Mouse (Mus musculus): ENCODE results near the gene Oaz2. TPM values are rescaled to one million over a fixed set of nuclear protein-coding genes. Genes with fewer than 3 reads are reported as not detected.

The Oaz2 gene
- 97.5 and 99.6 TPM in 2 replicates for polyA plus RNA-seq (2012; rRNA removed)

- DNase-seq (ENCODE audit: low read depth): no peak
Observed at GRCm38 (mm10) chr9:65667701-65668100, at the start of gene Oaz2. TSS of gene Oaz2 (plus strand) at chr9:65668001.

- DNase-seq (ENCODE audit: low read depth): no peak
Observed at GRCm38 (mm10) chr9:65619311-65619710, 48.5 kb upstream of the Oaz2 start.

GRCm38 (mm10) chr9:65621196-65621595 is 46.6 kb upstream of the Oaz2 start:
- DNase-seq (ENCODE audit: low read depth): no peak

GRCm38 (mm10) chr9:65621666-65622065 is 46.1 kb upstream of the Oaz2 start:
- no peak for DNase-seq (ENCODE audit: low read depth)

- DNase-seq (ENCODE audit: low read depth): no peak
Observed at GRCm38 (mm10) chr9:65622826-65623225, 45.0 kb upstream of the Oaz2 start.

GRCm38 (mm10) chr9:65624266-65624665 is 43.5 kb upstream of the Oaz2 start:
- DNase-seq (ENCODE audit: low read depth): no peak

GRCm38 (mm10) chr9:65629025-65629766 is 38.6 kb upstream of the Oaz2 start, which contains the start of gene Rbpms2:
TSS of gene Rbpms2 (plus strand) at chr9:65629648.
- DNase-seq (ENCODE audit: low read depth): no peak

- DNase-seq (ENCODE audit: low read depth): no peak
Observed at GRCm38 (mm10) chr9:65629767-65630630, 37.8 kb upstream of the Oaz2 start.

GRCm38 (mm10) chr9:65630631-65631353 is 37.0 kb upstream of the Oaz2 start:
- no peak for DNase-seq (ENCODE audit: low read depth)

- no peak for DNase-seq (ENCODE audit: low read depth)
Observed at GRCm38 (mm10) chr9:65631354-65632021, 36.3 kb upstream of the Oaz2 start.

- no peak for DNase-seq (ENCODE audit: low read depth)
Observed at GRCm38 (mm10) chr9:65635766-65636165, 32.0 kb upstream of the Oaz2 start.

- no peak for DNase-seq (ENCODE audit: low read depth)
Observed at GRCm38 (mm10) chr9:65636926-65637325, 30.9 kb upstream of the Oaz2 start.

GRCm38 (mm10) chr9:65639065-65639464 is 28.7 kb upstream of the Oaz2 start:
- no peak for DNase-seq (ENCODE audit: low read depth)

GRCm38 (mm10) chr9:65640838-65641410 is 26.9 kb upstream of the Oaz2 start:
- DNase-seq (ENCODE audit: low read depth): no peak

- DNase-seq (ENCODE audit: low read depth): no peak
Observed at GRCm38 (mm10) chr9:65641446-65642052, 26.3 kb upstream of the Oaz2 start.

GRCm38 (mm10) chr9:65642546-65642945 is 25.3 kb upstream of the Oaz2 start:
- DNase-seq (ENCODE audit: low read depth): no peak

GRCm38 (mm10) chr9:65644960-65645359 is 22.8 kb upstream of the Oaz2 start:
- DNase-seq (ENCODE audit: low read depth): no peak

GRCm38 (mm10) chr9:65645984-65646383 is 21.8 kb upstream of the Oaz2 start:
- no peak for DNase-seq (ENCODE audit: low read depth)

GRCm38 (mm10) chr9:65646782-65647181 is 21.0 kb upstream of the Oaz2 start:
- no peak for DNase-seq (ENCODE audit: low read depth)

- DNase-seq (ENCODE audit: low read depth): no peak
Observed at GRCm38 (mm10) chr9:65648730-65649129, 19.1 kb upstream of the Oaz2 start.

GRCm38 (mm10) chr9:65649997-65650396 is 17.8 kb upstream of the Oaz2 start:
- no peak for DNase-seq (ENCODE audit: low read depth)

All from gonadal fat pad, adult 2 months (tissue).